Mouse (Mus musculus): Measurements from ENCODE around the gene Ctsll3.

DNA sequence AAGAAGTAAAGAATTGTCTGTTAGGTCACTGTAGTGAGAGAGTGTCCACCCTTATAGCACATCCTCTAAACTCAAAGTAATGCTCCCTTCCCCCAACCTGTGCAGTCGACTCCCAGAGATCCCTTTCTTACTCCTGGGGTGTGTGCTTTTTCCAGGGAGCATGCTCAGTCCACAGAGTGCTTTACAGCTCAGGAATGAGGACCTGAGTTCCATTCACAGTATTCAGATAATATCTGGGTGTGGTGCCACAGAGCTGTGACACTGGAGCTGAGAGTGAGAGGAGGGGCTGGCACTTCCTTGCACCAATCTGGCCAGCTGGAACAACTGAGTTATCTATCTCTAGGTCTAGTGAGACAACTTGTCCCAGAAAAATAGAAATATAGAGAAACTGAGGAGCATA is 11.1 kb upstream of the Ctsll3 start:
- no peak for TF ChIP-seq CTCF (IDR thresholded peaks at IDR 0.05 in 2 of 3, conservative IDR thresholded peaks at IDR 0.05 in 1 of 3; ENCODE audit: control insufficient read depth in 1 of 3, insufficient read depth in 1 of 3, low read depth in 2 of 3, low read length in 3 of 3, poor library complexity in 1 of 3, severe bottlenecking in 1 of 3)
- no peak for TF ChIP-seq CHD2 (IDR thresholded peaks at IDR 0.05; ENCODE audit: low read length)
- TF ChIP-seq NELFE (IDR thresholded peaks at IDR 0.05; ENCODE audit: low read depth, low read length): no peak
- TF ChIP-seq MAFK (IDR thresholded peaks at IDR 0.05; ENCODE audit: borderline replicate concordance, low read depth, low read length): no peak
- no peak for TF ChIP-seq MAX (IDR thresholded peaks at IDR 0.05; ENCODE audit: low read length)
- no peak for TF ChIP-seq POLR2A (IDR thresholded peaks at IDR 0.05; ENCODE audit: control insufficient read depth in 1 of 2, insufficient read depth in 1 of 2, low read depth in 1 of 2, low read length in 2 of 2, poor library complexity in 1 of 2)

Data from MEL (cell line).